Comparison of ENCODE assay signal across 10 mouse cellular contexts in the genomic region with DNA sequence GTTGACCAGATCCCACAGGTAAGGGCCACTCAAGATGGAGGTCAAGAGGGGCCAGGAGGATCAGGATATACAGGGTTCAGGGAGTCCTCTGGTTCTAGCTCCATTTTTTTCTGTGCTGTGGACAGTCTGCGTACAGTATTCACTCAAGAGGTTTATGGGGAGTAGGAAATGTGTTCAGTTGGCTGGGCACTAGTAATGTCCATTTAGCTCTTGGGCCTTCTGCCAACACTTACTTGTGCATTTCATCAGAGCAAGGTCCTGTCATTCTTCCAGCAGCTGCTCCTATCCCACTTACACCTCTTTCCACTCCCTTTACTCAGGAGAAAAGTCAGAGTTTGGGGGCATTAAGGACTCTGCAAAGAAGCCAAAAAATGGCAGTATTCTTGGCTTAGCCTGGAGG. TPM values are rescaled to one million over a fixed set of nuclear protein-coding genes. Genes with fewer than 3 reads are reported as not detected.
DNase-seq lines count a peak whose midpoint lies in the region; ATAC-seq lines count a peak whose summit lies in the region.
"Had no signal": no experiment of that assay in that cellular context is flagged by ENCODE, and none has a peak within 500 bp of the region (broad histone marks: within the 10 kb centered on the region; RNA-seq: fewer than 3 reads in every experiment).

No protein-coding gene starts in this region.

- no peaks in the 10 kb centered on the region for H3K9me3 ChIP-seq in heart, embryonic 13.5 days
- H3K9me3 ChIP-seq in heart, embryonic 10.5 days = no peaks in the 10 kb centered on the region
- H3K9me3 ChIP-seq: liver, embryonic 15.5 days had no signal

- 0 out of 2 replicates have a peak overlapping the region, but pooled peaks have one; percentile 12 for H3K27ac ChIP-seq in heart, embryonic 13.5 days (replicated peaks)
- no peak overlapping the region for H3K27ac ChIP-seq in heart, embryonic 10.5 days
- H3K27ac ChIP-seq: liver, embryonic 15.5 days had no signal

- H3K4me3 ChIP-seq in heart, embryonic 13.5 days = no peak overlapping the region
- H3K4me3 ChIP-seq in heart, embryonic 10.5 days = no peak overlapping the region
- H3K4me3 ChIP-seq: liver, embryonic 15.5 days had no signal

- H3K27me3 ChIP-seq in heart, embryonic 13.5 days (replicated peaks) = no peaks in the 10 kb centered on the region
- H3K27me3 ChIP-seq in heart, embryonic 10.5 days (ENCODE audit: insufficient read depth, poor library complexity, severe bottlenecking) = no peaks in the 10 kb centered on the region
- H3K27me3 ChIP-seq: liver, embryonic 15.5 days had no signal

- no peak for ATAC-seq in heart, embryonic 13.5 days (ENCODE audit: extremely low read depth, insufficient number of reproducible peaks, low FRiP score, low TSS enrichment)

- DNase-seq in heart, embryonic 10.5 days (ENCODE audit: low spot score) = no peak
- DNase-seq in NIH3T3 (ENCODE audit: low read depth) = peak; percentile 92
- DNase-seq in cerebellum, adult 18-20 months = peak; percentile 69 to 72
- peak; percentile 57 for DNase-seq in kidney, postnatal 10 days
- no peak for DNase-seq in spleen, adult 12 weeks (ENCODE audit: low spot score)
- no peak for DNase-seq in layer of hippocampus, postnatal 36 days
- DNase-seq in left cerebral cortex, adult 11 months (ENCODE audit: low spot score) = no peak
- DNase-seq: gastrocnemius, postnatal 10 days had no signal

- H3K4me1 ChIP-seq in heart, embryonic 13.5 days = peaks cover 29% of the 10 kb centered on the region
- H3K4me1 ChIP-seq in heart, embryonic 10.5 days = peaks cover 13% of the 10 kb centered on the region

- WGBS in heart, embryonic 13.5 days = 48% methylated on average over 1 of the region's 1 CpGs
- WGBS in heart, embryonic 10.5 days = 76% methylated on average over 1 of the region's 1 CpGs

- peaks cover 37% of the 10 kb centered on the region for H3K36me3 ChIP-seq in heart, embryonic 13.5 days
- H3K36me3 ChIP-seq in heart, embryonic 10.5 days = peaks cover 34% of the 10 kb centered on the region

- H3K4me2 ChIP-seq in heart, embryonic 13.5 days = no peak overlapping the region
- H3K4me2 ChIP-seq: liver, embryonic 15.5 days had no signal

- no peak overlapping the region for H3K9ac ChIP-seq in heart, embryonic 13.5 days
- H3K9ac ChIP-seq: liver, embryonic 15.5 days had no signal

RNA-seq across cellular contexts. Expression of gene Mprip, which starts 33.4 kb away (rescaled TPM):
- 25.0 and 26.7 TPM in 2 replicates for polyA plus RNA-seq in heart, embryonic 13.5 days (2015; fragmentation: Nextera tagmentation; extraction: Ambion mirVana)
- 36.6 and 43.6 TPM in 2 replicates for polyA plus RNA-seq in heart, embryonic 10.5 days (2016; fragmentation: Nextera tagmentation; extraction: Ambion mirVana)
- 100 to 1,000 TPM; 276 to 286 TPM for total RNA-seq in layer of hippocampus, postnatal 36 days (2021)

Comparison
In these comparisons a context has a peak if more than half of its experiments do, and no peak if none do; other contexts are left out.
1. DNase-seq: peak in NIH3T3 (single experiment), cerebellum, adult 18-20 months (2 of 2) and kidney, postnatal 10 days (single experiment); none in heart, embryonic 10.5 days (single experiment), spleen, adult 12 weeks (single experiment), layer of hippocampus, postnatal 36 days (0 of 2) and left cerebral cortex, adult 11 months (single experiment).